Mouse (Mus musculus) erythroblast, embryonic 14.5 days (primary cell): ENCODE data around the gene Dqx1.

ENCODE experiments used
- GATA1 ChIP-seq: IDR thresholded peaks from 2 replicates; pipeline ENCODE4 v1.6.1; 2012; ENCODE audit warnings: low read length, inconsistent platforms, mixed read lengths
- TAL1 ChIP-seq: IDR thresholded peaks from 3 replicates; pipeline ENCODE4 v1.6.1; 2012; ENCODE audit warnings: low read length, inconsistent platforms, mixed read lengths

- TF ChIP-seq GATA1 (peak; percentile 93), TAL1 (peak; percentile 82)
Observed at GRCm38 (mm10) chr6:83014482-83015466, 42.9 kb upstream of the Dqx1 start.
